ENCODE assay signal across 24 mouse cellular contexts in the genomic region with DNA sequence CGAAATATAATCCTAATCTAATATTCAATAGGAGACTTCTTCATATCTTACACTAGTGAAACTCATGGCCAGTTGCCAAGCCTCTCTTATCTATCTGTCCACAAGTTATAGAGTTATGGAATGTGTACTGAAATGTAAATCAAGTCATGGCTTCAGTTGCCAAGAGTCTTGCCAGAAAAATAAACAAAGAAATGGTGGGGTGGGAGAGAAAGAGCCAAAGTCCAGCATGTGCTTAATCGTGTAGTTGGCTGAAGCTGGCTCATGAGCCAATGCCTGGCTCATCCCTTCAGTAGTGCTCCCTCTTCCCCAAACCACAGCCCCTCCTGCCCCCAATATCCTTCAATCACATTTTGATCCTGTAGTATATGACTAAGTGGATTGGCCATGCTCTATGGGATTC.
DNase-seq lines count a peak whose midpoint lies in the region; ATAC-seq and TF ChIP-seq lines count a peak whose summit lies in the region.
"Had no signal": no experiment of that assay in that cellular context is flagged by ENCODE, and none has a peak within 500 bp of the region (broad histone marks: within the 10 kb centered on the region; RNA-seq: fewer than 3 reads in every experiment).

No protein-coding gene starts in this region.

- peak; percentile 7; the same call in 1 of the 2 replicates for ATAC-seq in liver, embryonic 16.5 days (ENCODE audit: low read depth)
- ATAC-seq in liver, embryonic 11.5 days (replicated peaks; ENCODE audit: low FRiP score): no peak
- ATAC-seq in stomach, embryonic 15.5 days (ENCODE audit: insufficient read depth, low FRiP score, low read depth): peak; percentile 43; the same call in 1 of the 2 replicates
- ATAC-seq: midbrain, embryonic 13.5 days had no signal

- H3K36me3 ChIP-seq in liver, embryonic 16.5 days (ENCODE audit: control insufficient read depth, insufficient read depth): no peaks in the 10 kb centered on the region
- H3K36me3 ChIP-seq in liver, embryonic 11.5 days (ENCODE audit: control insufficient read depth, insufficient read depth, low read length): no peaks in the 10 kb centered on the region
- no peaks in the 10 kb centered on the region for H3K36me3 ChIP-seq in stomach, embryonic 15.5 days
- H3K36me3 ChIP-seq: limb, embryonic 12.5 days; midbrain, embryonic 13.5 days had no signal

- H3K27me3 ChIP-seq in liver, embryonic 16.5 days (ENCODE audit: control insufficient read depth, insufficient read depth, low read depth, low read length): no peaks in the 10 kb centered on the region
- H3K27me3 ChIP-seq in liver, embryonic 11.5 days (replicated peaks; ENCODE audit: control insufficient read depth, insufficient read depth, low read length): no peaks in the 10 kb centered on the region
- H3K27me3 ChIP-seq in stomach, embryonic 15.5 days (replicated peaks): no peaks in the 10 kb centered on the region
- H3K27me3 ChIP-seq: limb, embryonic 12.5 days; megakaryocyte, embryonic 14.5 days; midbrain, embryonic 13.5 days; neural tube, embryonic 12.5 days; Patski had no signal

- H3K9me3 ChIP-seq in liver, embryonic 16.5 days (replicated peaks; ENCODE audit: control insufficient read depth, low read length): no peaks in the 10 kb centered on the region
- no peaks in the 10 kb centered on the region for H3K9me3 ChIP-seq in liver, embryonic 11.5 days (ENCODE audit: control insufficient read depth, low read length)
- no peaks in the 10 kb centered on the region for H3K9me3 ChIP-seq in stomach, embryonic 15.5 days
- H3K9me3 ChIP-seq: heart, embryonic 10.5 days; hindbrain, embryonic 10.5 days; limb, embryonic 12.5 days; midbrain, embryonic 13.5 days; neural tube, embryonic 12.5 days had no signal

- no peak overlapping the region for H3K4me2 ChIP-seq in liver, embryonic 16.5 days (ENCODE audit: low read depth, low read length)
- no peak overlapping the region for H3K4me2 ChIP-seq in liver, embryonic 11.5 days
- H3K4me2 ChIP-seq in stomach, embryonic 15.5 days: no peak overlapping the region
- H3K4me2 ChIP-seq: limb, embryonic 12.5 days; midbrain, embryonic 13.5 days; neural tube, embryonic 12.5 days had no signal

- intact Hi-C loops in left cerebral cortex, adult 2 months (cut with DNase I): no loop called here

- H3K4me3 ChIP-seq in liver, embryonic 16.5 days (ENCODE audit: low read depth, low read length): no peak overlapping the region
- no peak overlapping the region for H3K4me3 ChIP-seq in liver, embryonic 11.5 days (ENCODE audit: low read depth, low read length)
- no peak overlapping the region for H3K4me3 ChIP-seq in stomach, embryonic 15.5 days (replicated peaks)
- no peak overlapping the region for H3K4me3 ChIP-seq in left cerebral cortex, adult 2 months
- H3K4me3 ChIP-seq: gastrocnemius, adult 2 months; heart, embryonic 10.5 days; hindbrain, embryonic 10.5 days; layer of hippocampus, adult 2 months; limb, embryonic 12.5 days; megakaryocyte, embryonic 14.5 days; midbrain, embryonic 13.5 days; neural tube, embryonic 12.5 days had no signal

- peak; percentile 50 for DNase-seq in heart, adult 11 months
- DNase-seq in heart, adult 8-10 months (ENCODE audit: low spot score): no peak
- no peak for DNase-seq in liver, embryonic 11.5 days (ENCODE audit: low spot score)
- DNase-seq in NIH3T3 (ENCODE audit: low read depth): peak; percentile 78
- no peak for DNase-seq in left cerebral cortex, adult 2 months (ENCODE audit: extremely low spot score in 1 of 2, low spot score in 2 of 2)
- DNase-seq: adrenal gland, postnatal 36 days; cerebellum, adult 9-11 months; gastrocnemius, adult 2 months; kidney, adult 2 months; kidney, postnatal 14 days; lung, postnatal 14 days; right cerebral cortex, adult 18-20 months; right cerebral cortex, postnatal 4 days had no signal

- no peak overlapping the region for H3K9ac ChIP-seq in liver, embryonic 16.5 days (ENCODE audit: low read depth, low read length)
- H3K9ac ChIP-seq in liver, embryonic 11.5 days (ENCODE audit: low read depth, low read length): no peak overlapping the region
- H3K9ac ChIP-seq in stomach, embryonic 15.5 days: no peak overlapping the region
- H3K9ac ChIP-seq: limb, embryonic 12.5 days; liver, embryonic 14.5 days; midbrain, embryonic 13.5 days; neural tube, embryonic 12.5 days had no signal

- H3K4me1 ChIP-seq in liver, embryonic 16.5 days (ENCODE audit: control insufficient read depth, low read depth, low read length): no peaks in the 10 kb centered on the region
- no peaks in the 10 kb centered on the region for H3K4me1 ChIP-seq in liver, embryonic 11.5 days (replicated peaks; ENCODE audit: control insufficient read depth, insufficient read depth, low read length)
- no peaks in the 10 kb centered on the region for H3K4me1 ChIP-seq in stomach, embryonic 15.5 days
- H3K4me1 ChIP-seq: limb, embryonic 12.5 days; megakaryocyte, embryonic 14.5 days; midbrain, embryonic 13.5 days; neural tube, embryonic 12.5 days had no signal

- WGBS in liver, embryonic 16.5 days (ENCODE audit: insufficient replicate concordance): 57% methylated on average over 2 of the region's 2 CpGs
- 68% methylated on average over 2 of the region's 2 CpGs for WGBS in liver, embryonic 11.5 days
- 61% methylated on average over 2 of the region's 2 CpGs for WGBS in stomach, embryonic 15.5 days

- H3K27ac ChIP-seq in liver, embryonic 16.5 days (ENCODE audit: low read length): no peak overlapping the region
- no peak overlapping the region for H3K27ac ChIP-seq in liver, embryonic 11.5 days (ENCODE audit: low read depth, low read length)
- no peak overlapping the region for H3K27ac ChIP-seq in stomach, embryonic 15.5 days
- H3K27ac ChIP-seq in left cerebral cortex, adult 2 months: no peak overlapping the region
- H3K27ac ChIP-seq: gastrocnemius, adult 2 months; heart, embryonic 10.5 days; hindbrain, embryonic 10.5 days; layer of hippocampus, adult 2 months; limb, embryonic 12.5 days; liver, embryonic 14.5 days; midbrain, embryonic 13.5 days; neural tube, embryonic 12.5 days had no signal

- no peak for TF ChIP-seq CTCF in left cerebral cortex, adult 2 months (IDR thresholded peaks at IDR 0.05)

Comparison
In these comparisons a context has a peak if more than half of its experiments do, and no peak if none do; other contexts are left out.
1. DNase-seq: peak in heart, adult 11 months (single experiment) and NIH3T3 (single experiment); none in heart, adult 8-10 months (single experiment), liver, embryonic 11.5 days (single experiment) and left cerebral cortex, adult 2 months (0 of 2).